Mouse (Mus musculus): ENCODE data around the gene Gm28051. TPM values are rescaled to one million over a fixed set of nuclear protein-coding genes. Genes with fewer than 3 reads are reported as not detected.

Gene Gm28051
- polyA plus RNA-seq, 1 experiment from 2014 or later: not detected

GRCm38 (mm10) chr12:102776035-102776434 lies 18.5 kb upstream of the Gm28051 start:
- no peaks in the 10 kb centered on the region for H3K27me3 ChIP-seq (ENCODE audit: control insufficient read depth, insufficient read depth, low read length)
- no peak overlapping the region for H3K9ac ChIP-seq (replicated peaks; ENCODE audit: low read length)
- 93% methylated on average over 14 of the region's 14 CpGs for WGBS
- H3K4me2 ChIP-seq (ENCODE audit: low read depth, low read length): no peak overlapping the region
- no peaks in the 10 kb centered on the region for H3K9me3 ChIP-seq (replicated peaks; ENCODE audit: control insufficient read depth, low read length)
- no peak overlapping the region for H3K4me3 ChIP-seq (ENCODE audit: low read depth, low read length)
- no peaks in the 10 kb centered on the region for H3K4me1 ChIP-seq (ENCODE audit: control insufficient read depth, insufficient read depth, low read length)
- H3K27ac ChIP-seq (replicated peaks; ENCODE audit: low read depth, low read length): no peak overlapping the region
- DNase-seq (ENCODE audit: low spot score) (no peak), ATAC-seq (replicated peaks; ENCODE audit: insufficient number of reproducible peaks, low FRiP score, low TSS enrichment, low read depth) (no peak)
- H3K36me3 ChIP-seq (replicated peaks; ENCODE audit: control insufficient read depth, insufficient read depth, low read depth, low read length): peaks cover 10% of the 10 kb centered on the region

- Histone ChIP-seq H3K27me3 (ENCODE audit: control insufficient read depth, insufficient read depth, low read length) (no peaks in the 10 kb centered on the region), H3K27ac (replicated peaks; ENCODE audit: low read depth, low read length) (no peak overlapping the region), H3K4me1 (ENCODE audit: control insufficient read depth, insufficient read depth, low read length) (no peaks in the 10 kb centered on the region), H3K4me2 (ENCODE audit: low read depth, low read length) (no peak overlapping the region), H3K4me3 (ENCODE audit: low read depth, low read length) (no peak overlapping the region), H3K9me3 (replicated peaks; ENCODE audit: control insufficient read depth, low read length) (no peaks in the 10 kb centered on the region), H3K9ac (replicated peaks; ENCODE audit: low read length) (no peak overlapping the region), H3K36me3 (replicated peaks; ENCODE audit: control insufficient read depth, insufficient read depth, low read depth, low read length) (peaks cover 25% of the 10 kb centered on the region)
- 91% methylated on average over 5 of the region's 5 CpGs for WGBS
- DNase-seq (ENCODE audit: low spot score): no peak
- no peak for ATAC-seq (replicated peaks; ENCODE audit: insufficient number of reproducible peaks, low FRiP score, low TSS enrichment, low read depth)
Measured at GRCm38 (mm10) chr12:102772676-102773075, 15.1 kb upstream of the Gm28051 start.

GRCm38 (mm10) chr12:102771601-102772000 lies 14.0 kb upstream of the Gm28051 start:
- no peak for ATAC-seq (replicated peaks; ENCODE audit: insufficient number of reproducible peaks, low FRiP score, low TSS enrichment, low read depth)
- Histone ChIP-seq H3K36me3 (replicated peaks; ENCODE audit: control insufficient read depth, insufficient read depth, low read depth, low read length) (peaks cover 25% of the 10 kb centered on the region), H3K4me2 (ENCODE audit: low read depth, low read length) (no peak overlapping the region), H3K27me3 (ENCODE audit: control insufficient read depth, insufficient read depth, low read length) (no peaks in the 10 kb centered on the region), H3K9me3 (replicated peaks; ENCODE audit: control insufficient read depth, low read length) (no peaks in the 10 kb centered on the region), H3K9ac (replicated peaks; ENCODE audit: low read length) (no peak overlapping the region), H3K4me3 (ENCODE audit: low read depth, low read length) (no peak overlapping the region), H3K4me1 (ENCODE audit: control insufficient read depth, insufficient read depth, low read length) (no peaks in the 10 kb centered on the region), H3K27ac (replicated peaks; ENCODE audit: low read depth, low read length) (no peak overlapping the region)
- DNase-seq (ENCODE audit: low spot score): no peak
- WGBS: 95% methylated on average over 8 of the region's 8 CpGs

- no peaks in the 10 kb centered on the region for H3K9me3 ChIP-seq (replicated peaks; ENCODE audit: control insufficient read depth, low read length)
- DNase-seq (ENCODE audit: low spot score): no peak
- H3K4me1 ChIP-seq (ENCODE audit: control insufficient read depth, insufficient read depth, low read length): no peaks in the 10 kb centered on the region
- H3K27ac ChIP-seq (replicated peaks; ENCODE audit: low read depth, low read length): no peak overlapping the region
- H3K9ac ChIP-seq (replicated peaks; ENCODE audit: low read length): no peak overlapping the region
- ATAC-seq (replicated peaks; ENCODE audit: insufficient number of reproducible peaks, low FRiP score, low TSS enrichment, low read depth): no peak
- no peaks in the 10 kb centered on the region for H3K27me3 ChIP-seq (ENCODE audit: control insufficient read depth, insufficient read depth, low read length)
- H3K36me3 ChIP-seq (replicated peaks; ENCODE audit: control insufficient read depth, insufficient read depth, low read depth, low read length): peaks cover 25% of the 10 kb centered on the region
- no peak overlapping the region for H3K4me2 ChIP-seq (ENCODE audit: low read depth, low read length)
- 92% methylated on average over 4 of the region's 4 CpGs for WGBS
- H3K4me3 ChIP-seq (ENCODE audit: low read depth, low read length): no peak overlapping the region
Measured at GRCm38 (mm10) chr12:102769000-102769399, 11.4 kb upstream of the Gm28051 start.

- ATAC-seq (replicated peaks; ENCODE audit: insufficient number of reproducible peaks, low FRiP score, low TSS enrichment, low read depth) (no peak), DNase-seq (ENCODE audit: low spot score) (no peak)
- no peaks in the 10 kb centered on the region for H3K27me3 ChIP-seq (ENCODE audit: control insufficient read depth, insufficient read depth, low read length)
- peaks cover 4% of the 10 kb centered on the region; the same call in 1 of the 2 replicates for H3K4me1 ChIP-seq (ENCODE audit: control insufficient read depth, insufficient read depth, low read length)
- H3K27ac ChIP-seq (replicated peaks; ENCODE audit: low read depth, low read length): no peak overlapping the region
- no peaks in the 10 kb centered on the region for H3K9me3 ChIP-seq (replicated peaks; ENCODE audit: control insufficient read depth, low read length)
- peaks cover 4% of the 10 kb centered on the region for H3K36me3 ChIP-seq (replicated peaks; ENCODE audit: control insufficient read depth, insufficient read depth, low read depth, low read length)
- H3K4me2 ChIP-seq (ENCODE audit: low read depth, low read length): no peak overlapping the region
- H3K4me3 ChIP-seq (ENCODE audit: low read depth, low read length): no peak overlapping the region
- no peak overlapping the region for H3K9ac ChIP-seq (replicated peaks; ENCODE audit: low read length)
Measured at GRCm38 (mm10) chr12:102763696-102764095, 6.1 kb upstream of the Gm28051 start.

GRCm38 (mm10) chr12:102761668-102762067 lies 4.1 kb upstream of the Gm28051 start:
- 87% methylated on average over 3 of the region's 3 CpGs for WGBS
- ATAC-seq (replicated peaks; ENCODE audit: insufficient number of reproducible peaks, low FRiP score, low TSS enrichment, low read depth) (no peak), DNase-seq (ENCODE audit: low spot score) (no peak)
- Histone ChIP-seq H3K36me3 (replicated peaks; ENCODE audit: control insufficient read depth, insufficient read depth, low read depth, low read length) (no peaks in the 10 kb centered on the region; the same call in 1 of the 2 replicates), H3K9me3 (replicated peaks; ENCODE audit: control insufficient read depth, low read length) (no peaks in the 10 kb centered on the region), H3K4me3 (ENCODE audit: low read depth, low read length) (no peak overlapping the region), H3K27me3 (ENCODE audit: control insufficient read depth, insufficient read depth, low read length) (no peaks in the 10 kb centered on the region), H3K27ac (replicated peaks; ENCODE audit: low read depth, low read length) (no peak overlapping the region), H3K4me2 (ENCODE audit: low read depth, low read length) (no peak overlapping the region), H3K9ac (replicated peaks; ENCODE audit: low read length) (no peak overlapping the region), H3K4me1 (ENCODE audit: control insufficient read depth, insufficient read depth, low read length) (peaks cover 5% of the 10 kb centered on the region; the same call in 1 of the 2 replicates)

- DNase-seq (ENCODE audit: low spot score) (no peak), ATAC-seq (replicated peaks; ENCODE audit: insufficient number of reproducible peaks, low FRiP score, low TSS enrichment, low read depth) (no peak)
- H3K27ac ChIP-seq (replicated peaks; ENCODE audit: low read depth, low read length): no peak overlapping the region
- H3K4me2 ChIP-seq (ENCODE audit: low read depth, low read length): peak overlapping the region; percentile 72
- H3K4me1 ChIP-seq (ENCODE audit: control insufficient read depth, insufficient read depth, low read length): peaks cover 5% of the 10 kb centered on the region; the same call in 1 of the 2 replicates
- peak overlapping the region; percentile 77 for H3K4me3 ChIP-seq (ENCODE audit: low read depth, low read length)
- WGBS: 3% methylated on average over 5 of the region's 5 CpGs
- no peaks in the 10 kb centered on the region for H3K36me3 ChIP-seq (replicated peaks; ENCODE audit: control insufficient read depth, insufficient read depth, low read depth, low read length)
- peak overlapping the region; percentile 77 for H3K9ac ChIP-seq (replicated peaks; ENCODE audit: low read length)
- H3K27me3 ChIP-seq (ENCODE audit: control insufficient read depth, insufficient read depth, low read length): no peaks in the 10 kb centered on the region
- no peaks in the 10 kb centered on the region for H3K9me3 ChIP-seq (replicated peaks; ENCODE audit: control insufficient read depth, low read length)
Measured at GRCm38 (mm10) chr12:102758936-102759335, 1.4 kb upstream of the Gm28051 start.

GRCm38 (mm10) chr12:102758403-102758756 lies 815 bp upstream of the Gm28051 start, which contains the start of gene Gm20604:
Gm20604 (minus strand) TSS chr12:102758672.
- Histone ChIP-seq H3K4me1 (ENCODE audit: control insufficient read depth, insufficient read depth, low read length) (peaks cover 5% of the 10 kb centered on the region; the same call in 1 of the 2 replicates), H3K36me3 (replicated peaks; ENCODE audit: control insufficient read depth, insufficient read depth, low read depth, low read length) (no peaks in the 10 kb centered on the region), H3K4me3 (ENCODE audit: low read depth, low read length) (peak within 1 kb of the TSS; percentile 77), H3K9me3 (replicated peaks; ENCODE audit: control insufficient read depth, low read length) (no peaks in the 10 kb centered on the region), H3K4me2 (ENCODE audit: low read depth, low read length) (peak within 1 kb of the TSS; percentile 72), H3K9ac (replicated peaks; ENCODE audit: low read length) (peak within 1 kb of the TSS; percentile 77), H3K27me3 (ENCODE audit: control insufficient read depth, insufficient read depth, low read length) (no peaks in the 10 kb centered on the region), H3K27ac (replicated peaks; ENCODE audit: low read depth, low read length) (peak within 1 kb of the TSS; percentile 75)
- no peak for ATAC-seq (replicated peaks; ENCODE audit: insufficient number of reproducible peaks, low FRiP score, low TSS enrichment, low read depth)
- DNase-seq (ENCODE audit: low spot score): peak; percentile 9
- under 1% methylated on average over 10 of the region's 10 CpGs for WGBS

Data from embryonic facial prominence, embryonic 11.5 days (tissue).